Mouse (Mus musculus): ENCODE data around the gene Usp47.

The Usp47 gene

DNA sequence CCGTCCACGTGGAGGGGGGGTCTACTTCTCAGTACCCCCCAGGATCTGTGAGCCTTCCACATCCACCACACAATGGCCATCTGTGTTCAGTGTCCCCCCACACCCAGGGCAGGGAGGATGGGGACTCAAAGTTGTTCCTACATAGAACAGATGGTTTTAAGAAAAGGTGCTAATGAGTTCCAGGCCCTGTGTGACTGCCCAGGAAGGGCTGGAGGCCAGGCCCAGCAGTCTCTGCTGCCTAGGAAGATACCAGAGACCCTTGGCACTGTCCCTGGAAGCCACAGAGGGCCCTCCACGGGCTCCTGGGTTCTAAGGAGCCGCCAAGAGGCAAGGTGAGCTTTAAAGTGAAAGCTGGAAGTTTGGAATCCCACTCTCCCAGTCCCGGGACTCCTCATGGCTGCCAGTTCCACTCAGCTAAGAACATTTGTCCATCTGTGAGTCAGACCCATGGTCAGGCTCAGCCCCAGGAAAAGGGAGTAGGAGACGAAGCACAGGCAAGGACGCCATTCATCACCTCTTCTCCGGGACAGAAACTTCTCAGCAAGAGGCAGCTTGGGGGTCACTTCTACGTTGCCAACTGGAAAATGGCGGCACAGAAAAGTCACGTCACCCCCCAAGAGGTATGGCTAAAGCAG, 98.7 kb downstream of the Usp47 start:
- DNase-seq (ENCODE audit: low spot score in 2 of 2): no peak

DNA sequence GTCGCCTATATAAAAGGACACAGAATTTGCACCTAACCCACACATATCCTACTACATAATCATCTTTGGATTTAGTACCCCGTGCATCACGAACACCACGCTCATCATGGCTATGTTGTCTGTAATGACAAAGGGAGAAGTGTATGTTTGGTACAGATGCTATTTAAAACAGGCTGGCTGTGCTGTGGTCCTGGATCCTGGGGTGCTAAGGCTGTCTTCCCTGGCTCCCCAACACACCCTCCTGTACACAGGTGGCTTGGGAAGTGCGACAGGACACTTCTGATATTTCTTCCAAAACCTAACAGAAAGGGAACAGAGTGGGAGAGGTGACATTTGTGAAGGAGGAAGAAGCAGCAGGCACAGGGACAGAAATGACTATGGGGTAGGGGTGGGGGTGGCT, 100.3 kb downstream of the Usp47 start:
- no peak for DNase-seq (ENCODE audit: low spot score in 2 of 2)

DNA sequence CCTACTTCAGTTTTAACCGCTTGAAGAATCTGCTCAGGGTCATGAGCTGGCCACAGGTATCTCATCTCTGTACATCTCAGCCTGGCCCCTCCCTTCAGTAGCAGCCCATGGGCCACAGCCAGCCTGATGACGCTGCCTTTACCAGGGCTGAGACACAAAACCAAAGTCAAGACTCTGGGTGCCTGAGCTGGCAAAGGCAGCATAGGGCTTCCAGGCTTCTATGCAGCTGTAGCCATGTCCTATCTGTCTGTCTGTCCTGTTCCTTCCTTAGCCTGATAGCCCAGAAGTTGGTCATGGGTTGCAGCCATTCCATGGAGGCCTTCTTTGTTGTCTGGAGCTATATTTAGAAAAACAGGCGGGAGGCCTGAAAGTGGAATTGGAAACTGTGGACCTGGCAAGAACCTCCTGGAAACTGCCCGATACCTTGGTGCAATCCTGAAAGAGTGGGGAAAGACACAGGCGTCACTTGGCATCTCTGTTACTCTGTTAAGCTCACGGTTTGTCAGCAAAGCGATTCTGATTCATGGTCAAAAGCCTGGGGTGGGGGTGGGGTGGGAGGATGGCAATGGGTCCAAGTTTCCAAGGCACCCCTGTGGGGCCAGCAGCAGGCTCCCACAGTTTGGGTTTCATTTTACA, 102.4 kb downstream of the Usp47 start:
- DNase-seq (ENCODE audit: low spot score in 2 of 2): no peak

DNA sequence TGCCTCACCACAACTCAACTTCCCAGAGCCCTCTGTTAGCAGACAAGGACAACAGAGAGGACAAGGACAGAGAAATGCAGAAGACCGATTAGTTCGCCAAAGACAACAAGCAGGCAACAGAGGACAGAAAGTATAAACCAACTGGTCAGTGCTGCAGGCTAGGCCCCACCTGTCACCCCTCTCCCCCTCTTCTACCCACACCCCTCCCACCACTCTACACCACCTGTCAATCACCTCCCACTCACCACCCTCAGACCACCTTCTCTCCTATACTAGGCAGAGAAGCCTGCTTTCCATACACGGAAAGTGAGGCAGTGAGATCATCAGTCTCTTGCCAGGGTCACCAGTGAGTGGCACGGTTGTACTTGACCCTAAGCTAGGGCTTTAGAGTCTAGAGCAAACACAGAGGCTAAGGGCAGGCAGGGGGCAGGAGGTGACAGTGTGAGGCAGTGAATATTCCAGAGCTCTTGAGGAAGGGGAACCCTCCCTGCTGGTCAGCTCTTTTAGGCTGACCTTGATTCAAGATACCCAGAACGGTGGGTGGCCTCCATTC, 103.9 kb downstream of the Usp47 start:
- DNase-seq (ENCODE audit: low spot score in 2 of 2): no peak

DNA sequence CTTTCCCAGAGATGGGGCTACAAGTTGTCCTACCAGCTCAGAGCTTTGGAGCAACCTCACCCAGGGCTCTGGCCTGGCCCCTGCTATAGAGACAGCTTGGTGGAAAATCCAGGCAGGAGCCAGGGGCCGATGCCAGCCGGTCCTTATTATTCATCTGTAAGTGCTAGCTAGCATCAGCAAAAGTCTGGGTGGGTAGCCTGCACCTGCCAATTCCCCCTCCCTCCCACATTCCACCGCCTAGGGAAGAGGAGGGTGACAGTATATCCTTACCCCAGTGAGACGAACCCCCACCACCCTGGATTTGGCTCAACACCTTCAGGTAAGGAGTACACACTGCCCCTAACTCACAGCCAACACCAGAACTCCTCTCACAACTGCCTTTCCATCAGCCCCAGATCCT, 104.7 kb downstream of the Usp47 start:
- no peak for DNase-seq (ENCODE audit: low spot score in 2 of 2)

GRCm38 (mm10) chr7:112128810-112129209, 105.5 kb downstream of the Usp47 start:
- no peak for DNase-seq (ENCODE audit: low spot score in 2 of 2)

DNA sequence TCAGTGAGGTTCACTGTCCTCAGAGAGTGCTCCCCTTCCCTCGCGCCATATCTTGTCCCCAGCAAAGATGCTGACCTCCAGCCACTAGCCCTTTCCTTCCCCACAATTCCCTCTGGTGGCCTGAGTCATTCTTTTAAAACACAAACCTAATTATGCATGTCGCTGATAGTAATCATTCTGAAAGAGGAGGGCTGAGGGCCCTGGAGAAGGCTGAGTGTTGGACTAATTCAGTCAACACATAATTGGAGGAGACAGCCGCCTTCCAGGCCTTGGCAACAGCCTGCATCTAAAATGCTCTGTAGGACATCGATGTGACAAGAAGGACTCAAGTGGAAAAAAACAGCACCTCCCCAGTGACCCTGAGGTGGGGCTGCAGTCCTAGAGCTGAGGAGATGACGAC, 106.5 kb downstream of the Usp47 start:
- no peak for DNase-seq (ENCODE audit: low spot score in 2 of 2)

- DNase-seq (ENCODE audit: low spot score in 2 of 2): no peak
Measured at GRCm38 (mm10) chr7:112130660-112131059, 107.4 kb downstream of the Usp47 start.

DNA sequence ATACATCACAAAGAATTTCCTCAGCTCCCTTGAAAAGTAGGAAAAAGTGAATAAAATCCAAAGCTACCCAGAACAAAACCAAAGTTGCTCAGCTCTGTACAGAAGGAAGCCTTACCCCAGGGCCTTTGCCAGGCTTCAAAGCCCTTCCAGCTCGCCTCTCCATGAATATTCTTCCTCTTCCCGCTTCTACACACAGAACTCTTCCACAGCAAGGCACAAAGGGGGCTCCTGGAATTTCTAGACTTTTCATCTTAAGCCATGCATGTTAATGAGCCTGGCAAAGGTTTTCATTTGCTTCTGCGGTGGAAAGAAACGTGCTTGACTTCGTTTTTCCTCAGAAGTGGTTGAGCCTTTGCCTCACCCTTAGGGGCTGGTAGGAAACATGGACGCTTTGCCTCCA, 108.7 kb downstream of the Usp47 start:
- DNase-seq (ENCODE audit: low spot score in 2 of 2): no peak

DNA sequence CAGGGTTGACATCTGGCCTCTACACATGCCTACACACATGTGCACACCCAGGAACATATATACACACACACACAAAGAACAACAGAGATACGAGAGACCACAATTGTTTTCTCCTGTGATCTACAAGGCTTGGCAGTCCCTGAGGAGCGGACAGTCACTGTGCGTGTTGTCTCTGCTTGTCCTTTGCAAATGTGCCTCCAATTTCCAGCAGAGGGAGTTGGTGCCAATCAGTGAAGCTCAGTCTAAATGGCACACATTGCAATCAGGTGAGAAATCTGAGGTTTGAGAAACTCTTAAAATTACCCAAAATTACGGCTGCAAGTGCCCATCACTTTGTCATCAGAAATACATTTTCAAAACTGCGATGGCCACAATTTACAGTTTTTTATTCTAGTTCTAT, 110.0 kb downstream of the Usp47 start:
- no peak for DNase-seq (ENCODE audit: low spot score in 2 of 2)

- DNase-seq (ENCODE audit: low spot score in 2 of 2): no peak
Measured at GRCm38 (mm10) chr7:112135161-112135560, 111.9 kb downstream of the Usp47 start.

- no peak for DNase-seq (ENCODE audit: low spot score in 2 of 2)
Measured at GRCm38 (mm10) chr7:112136537-112136936, 113.2 kb downstream of the Usp47 start.

DNA sequence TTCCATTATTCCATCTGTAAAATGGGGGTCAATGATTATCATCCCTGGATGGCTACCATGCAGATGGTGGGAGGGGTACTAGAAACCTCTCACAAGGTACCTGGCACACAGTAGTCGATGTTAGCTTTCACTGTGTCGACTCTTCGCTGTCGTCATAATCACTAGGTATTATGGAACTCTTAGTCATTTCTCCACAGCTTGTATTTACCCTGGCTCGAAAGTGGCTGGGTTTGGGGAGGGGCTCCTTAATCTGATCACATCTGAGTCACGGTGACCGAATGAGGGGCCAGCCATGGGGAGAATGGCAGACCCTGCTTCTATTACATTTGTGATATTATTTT, 114.8 kb downstream of the Usp47 start:
- no peak for DNase-seq (ENCODE audit: low spot score in 2 of 2)

- DNase-seq (ENCODE audit: low spot score in 2 of 2): no peak
Measured at GRCm38 (mm10) chr7:112138509-112139405, 115.5 kb downstream of the Usp47 start.

GRCm38 (mm10) chr7:112140725-112141124, 117.4 kb downstream of the Usp47 start:
- DNase-seq (ENCODE audit: low spot score in 2 of 2): no peak

GRCm38 (mm10) chr7:112142616-112143015, 119.3 kb downstream of the Usp47 start:
- no peak for DNase-seq (ENCODE audit: low spot score in 2 of 2)

- no peak for DNase-seq (ENCODE audit: low spot score in 2 of 2)
Measured at GRCm38 (mm10) chr7:112143090-112143500, 119.8 kb downstream of the Usp47 start.

- no peak for DNase-seq (ENCODE audit: low spot score in 2 of 2)
Measured at GRCm38 (mm10) chr7:112143978-112144377, 120.7 kb downstream of the Usp47 start.

GRCm38 (mm10) chr7:112144646-112145179, 121.4 kb downstream of the Usp47 start:
- DNase-seq (ENCODE audit: low spot score in 2 of 2): no peak

- no peak for DNase-seq (ENCODE audit: low spot score in 2 of 2)
Measured at GRCm38 (mm10) chr7:112147979-112148378, 124.7 kb downstream of the Usp47 start.

DNA sequence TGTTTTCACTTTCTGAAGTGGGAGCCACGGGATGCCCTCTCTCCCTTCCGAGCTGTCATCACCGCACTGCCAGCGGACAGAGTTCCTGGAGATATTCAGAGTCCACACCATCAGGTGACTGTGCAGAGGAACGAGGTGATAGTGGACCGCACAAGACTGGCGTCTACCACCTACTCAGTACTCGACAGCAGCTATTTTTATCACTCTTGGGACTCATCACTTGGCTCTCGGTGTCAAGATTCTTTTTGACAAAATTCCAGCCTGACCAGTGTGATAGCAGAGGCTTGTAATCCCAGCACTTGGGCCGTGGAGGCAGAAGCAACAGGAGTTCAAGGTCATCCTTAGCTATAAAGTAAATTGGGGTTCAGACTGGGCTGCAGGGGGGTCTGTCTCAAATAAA, 125.8 kb downstream of the Usp47 start:
- no peak for DNase-seq (ENCODE audit: low spot score in 2 of 2)

GRCm38 (mm10) chr7:112154445-112154844, 131.1 kb downstream of the Usp47 start:
- DNase-seq (ENCODE audit: low spot score in 2 of 2): no peak

All from spleen, postnatal 14 days (tissue).